Mouse (Mus musculus) activated CD4-positive, CD25-positive, alpha-beta regulatory T cell, adult 4 months (primary cell): ENCODE results near the gene Adcy9. TPM values are rescaled to one million over a fixed set of nuclear protein-coding genes. Genes with fewer than 3 reads are reported as not detected.
A peak's percentile ranks its signal among the peaks of the same experiment; 100 is the strongest.

Source experiments
- ATAC-seq: one replicate; pipeline ENCODE4 v1.8.0; 2017
- polyA plus RNA-seq, 2 experiments: library from polyadenylated mRNA; unstranded; fragments of 100-300 nt; shearing (Covaris generic); gene quantifications; one replicate each; pipeline ENCODE4 v1.2.1; 2017

The Adcy9 gene
- polyA plus RNA-seq, 2 experiments from 2014 or later = 0.36 to 0.40 TPM

- ATAC-seq = no peak
These were observed 102.2 kb downstream of the Adcy9 start for GRCm38 (mm10) chr16:4318001-4318526.

- ATAC-seq = peak; percentile 86
These were observed 104.2 kb downstream of the Adcy9 start for GRCm38 (mm10) chr16:4316094-4316474.

- no peak for ATAC-seq
These were observed 104.8 kb downstream of the Adcy9 start for GRCm38 (mm10) chr16:4315352-4316093.

- ATAC-seq = no peak
These were observed 105.4 kb downstream of the Adcy9 start for GRCm38 (mm10) chr16:4314891-4315290.

GRCm38 (mm10) chr16:4312018-4312417 lies 108.3 kb downstream of the Adcy9 start:
- ATAC-seq = no peak

- ATAC-seq = no peak
These were observed 108.7 kb downstream of the Adcy9 start for GRCm38 (mm10) chr16:4311608-4312007.

GRCm38 (mm10) chr16:4307795-4308194 lies 112.5 kb downstream of the Adcy9 start:
- ATAC-seq = no peak

- no peak for ATAC-seq
These were observed 115.9 kb downstream of the Adcy9 start for GRCm38 (mm10) chr16:4304176-4304922.

GRCm38 (mm10) chr16:4303554-4303953 lies 116.7 kb downstream of the Adcy9 start:
- no peak for ATAC-seq

GRCm38 (mm10) chr16:4300280-4300679 lies 120.0 kb downstream of the Adcy9 start:
- no peak for ATAC-seq

- ATAC-seq = no peak
These were observed 127.0 kb downstream of the Adcy9 start for GRCm38 (mm10) chr16:4293259-4293658.

GRCm38 (mm10) chr16:4289507-4289906 lies 130.8 kb downstream of the Adcy9 start:
- ATAC-seq = no peak

GRCm38 (mm10) chr16:4286593-4286992 lies 133.7 kb downstream of the Adcy9 start:
- ATAC-seq = no peak

- peak; percentile 36 for ATAC-seq
These were observed 135.0 kb downstream of the Adcy9 start for GRCm38 (mm10) chr16:4285257-4285656.

GRCm38 (mm10) chr16:4283267-4283851 lies 136.9 kb downstream of the Adcy9 start:
- ATAC-seq = no peak

GRCm38 (mm10) chr16:4281470-4281869 lies 138.8 kb downstream of the Adcy9 start:
- ATAC-seq = no peak

GRCm38 (mm10) chr16:4280949-4281348 lies 139.3 kb downstream of the Adcy9 start:
- no peak for ATAC-seq

GRCm38 (mm10) chr16:4279601-4280000 lies 140.7 kb downstream of the Adcy9 start:
- ATAC-seq = no peak

- no peak for ATAC-seq
These were observed 143.7 kb downstream of the Adcy9 start for GRCm38 (mm10) chr16:4276621-4277020.

- ATAC-seq = no peak
These were observed 144.1 kb downstream of the Adcy9 start for GRCm38 (mm10) chr16:4276151-4276550.

GRCm38 (mm10) chr16:4273702-4274476 lies 146.4 kb downstream of the Adcy9 start:
- ATAC-seq = no peak

GRCm38 (mm10) chr16:4272254-4272653 lies 148.0 kb downstream of the Adcy9 start:
- ATAC-seq = no peak

- no peak for ATAC-seq
These were observed 149.4 kb downstream of the Adcy9 start for GRCm38 (mm10) chr16:4270911-4271310.
